In genomic region chr1:89078730-89079129, GRCm38 (mm10) we compare ENCODE assay signal across 16 mouse cellular contexts. TPM values are rescaled to one million over a fixed set of nuclear protein-coding genes. Genes with fewer than 3 reads are reported as not detected.
A peak's percentile ranks its signal among the peaks of the same experiment; 100 is the strongest.
DNase-seq lines count a peak whose midpoint lies in the region; ATAC-seq and TF ChIP-seq lines count a peak whose summit lies in the region.
"Had no signal": no experiment of that assay in that cellular context is flagged by ENCODE, and none has a peak within 500 bp of the region (broad histone marks: within the 10 kb centered on the region; RNA-seq: fewer than 3 reads in every experiment).

No protein-coding gene starts in this region.

- no peak for TF ChIP-seq CTCF in layer of hippocampus, adult 2 months (conservative IDR thresholded peaks at IDR 0.05)
- TF ChIP-seq CTCF in thymus, adult 2 months (IDR thresholded peaks at IDR 0.05; ENCODE audit: borderline replicate concordance, control insufficient read depth, extremely low read depth, insufficient read depth, low read length, poor library complexity) = no peak

- ATAC-seq in activated CD4-positive, CD25-positive, alpha-beta regulatory T cell, adult 4 months = peak; percentile 40
- ATAC-seq: midbrain, embryonic 13.5 days had no signal

- H3K36me3 ChIP-seq in thymus, adult 2 months (ENCODE audit: control insufficient read depth, insufficient read depth, low read length) = no peaks in the 10 kb centered on the region
- H3K36me3 ChIP-seq: embryonic facial prominence, embryonic 13.5 days; hindbrain, embryonic 12.5 days; midbrain, embryonic 13.5 days had no signal

- H3K27ac ChIP-seq in layer of hippocampus, adult 2 months = 0 out of 2 replicates have a peak overlapping the region, but pooled peaks have one; percentile 18
- H3K27ac ChIP-seq in thymus, adult 2 months (ENCODE audit: control insufficient read depth, insufficient read depth, low read length) = peak overlapping the region; percentile 17; the same call in 1 of the 2 replicates
- H3K27ac ChIP-seq: embryonic facial prominence, embryonic 13.5 days; forebrain, embryonic 12.5 days; hindbrain, embryonic 12.5 days; limb, embryonic 15.5 days; midbrain, embryonic 13.5 days; neural tube, embryonic 12.5 days had no signal

- H3K4me1 ChIP-seq in thymus, adult 2 months (replicated peaks; ENCODE audit: control insufficient read depth, insufficient read depth, low read length) = 0 out of 2 replicates have a peak, but pooled peaks cover under 1% of the 10 kb centered on the region

- H3K4me3 ChIP-seq in layer of hippocampus, adult 2 months = no peak overlapping the region
- H3K4me3 ChIP-seq in thymus, adult 2 months (ENCODE audit: control insufficient read depth, insufficient read depth, low read length) = no peak overlapping the region
- H3K4me3 ChIP-seq: embryonic facial prominence, embryonic 13.5 days; forebrain, embryonic 12.5 days; gastrocnemius, adult 2 months; hindbrain, embryonic 12.5 days; limb, embryonic 15.5 days; midbrain, embryonic 13.5 days; neural tube, embryonic 12.5 days had no signal

- no peaks in the 10 kb centered on the region for H3K27me3 ChIP-seq in thymus, adult 2 months (ENCODE audit: control insufficient read depth, insufficient read depth, low read length)
- H3K27me3 ChIP-seq: embryonic facial prominence, embryonic 13.5 days; forebrain, embryonic 12.5 days; hindbrain, embryonic 12.5 days; limb, embryonic 15.5 days; neural tube, embryonic 12.5 days had no signal

- WGBS in thymus, adult 2 months = 47% methylated on average over 9 of the region's 9 CpGs

- no peak for TF ChIP-seq POLR2A in thymus, adult 2 months (IDR thresholded peaks at IDR 0.05; ENCODE audit: control insufficient read depth, extremely low read depth, insufficient read depth, low read length, poor library complexity)

- DNase-seq in layer of hippocampus, adult 2 months (ENCODE audit: low spot score in 2 of 2) = peak in 1 of 2 experiments; percentile 2
- DNase-seq in layer of hippocampus, adult 9-11 months = no peak
- no peak for DNase-seq in thymus, adult 2 months
- no peak for DNase-seq in thymus, adult 18-20 months
- no peak for DNase-seq in cerebellum, adult 11 months
- DNase-seq in cerebellum, postnatal 36 days = no peak
- DNase-seq: cerebellum, postnatal 10 days; gastrocnemius, adult 2 months; kidney, adult 8-10 months had no signal

RNA-seq across cellular contexts. Expression of gene Sh3bp4, which starts 8.5 kb away (rescaled TPM):
- total RNA-seq in layer of hippocampus, adult 2 months (2021) = 10 to 100 TPM; 21.9 to 24.8 TPM
- polyA plus RNA-seq in thymus, adult 2 months (2012; rRNA removed) = 8.8 and 9.1 TPM in 2 replicates
- under 1 TPM; 0.09 to 0.61 TPM for polyA plus RNA-seq in activated CD4-positive, CD25-positive, alpha-beta regulatory T cell, adult 4 months (2017; shearing (Covaris generic))
